In genomic region chr2:103832899-103833298, GRCm38 (mm10) we compare ENCODE assay signal across 24 mouse cellular contexts. TPM values are rescaled to one million over a fixed set of nuclear protein-coding genes. Genes with fewer than 3 reads are reported as not detected.
A peak's percentile ranks its signal among the peaks of the same experiment; 100 is the strongest.
DNase-seq lines count a peak whose midpoint lies in the region; ATAC-seq and TF ChIP-seq lines count a peak whose summit lies in the region.
"Had no signal": no experiment of that assay in that cellular context is flagged by ENCODE, and none has a peak within 500 bp of the region (broad histone marks: within the 10 kb centered on the region; RNA-seq: fewer than 3 reads in every experiment).

No protein-coding gene starts in this region.

- WGBS in kidney, adult 2 months, result 42% methylated on average over 5 of the region's 5 CpGs
- 49% methylated on average over 5 of the region's 5 CpGs for WGBS in liver, embryonic 15.5 days (ENCODE audit: insufficient replicate concordance)

- no peak for ATAC-seq in megakaryocyte, adult 5-6 weeks (ENCODE audit: poor library complexity, severe bottlenecking)
- ATAC-seq in liver, embryonic 15.5 days (ENCODE audit: insufficient read depth), result peak; percentile 74
- ATAC-seq: forebrain, embryonic 16.5 days; hindbrain, postnatal 0 days; intestine, embryonic 15.5 days; midbrain, embryonic 13.5 days; Patski had no signal

- no peak overlapping the region for H3K27ac ChIP-seq in kidney, adult 2 months (ENCODE audit: insufficient read depth, low read depth, low read length)
- H3K27ac ChIP-seq in liver, embryonic 15.5 days (replicated peaks), result no peak overlapping the region
- H3K27ac ChIP-seq: hindbrain, embryonic 12.5 days; hindbrain, postnatal 0 days; intestine, embryonic 15.5 days; limb, embryonic 10.5 days; limb, embryonic 15.5 days; midbrain, embryonic 13.5 days; neural tube, embryonic 13.5 days had no signal

- no peak for TF ChIP-seq POLR2A in kidney, adult 2 months (IDR thresholded peaks at IDR 0.05; ENCODE audit: low read depth, low read length)

- H3K4me1 ChIP-seq in kidney, adult 2 months (ENCODE audit: control insufficient read depth, insufficient read depth, low read length), result no peaks in the 10 kb centered on the region
- H3K4me1 ChIP-seq in megakaryocyte, embryonic 14.5 days, result peaks cover 37% of the 10 kb centered on the region
- H3K4me1 ChIP-seq in liver, embryonic 15.5 days (replicated peaks), result no peaks in the 10 kb centered on the region
- H3K4me1 ChIP-seq: intestine, embryonic 15.5 days had no signal

- no peak overlapping the region for H3K9ac ChIP-seq in liver, embryonic 15.5 days
- H3K9ac ChIP-seq: hindbrain, embryonic 12.5 days; intestine, embryonic 15.5 days; limb, embryonic 15.5 days; midbrain, embryonic 13.5 days; neural tube, embryonic 13.5 days had no signal

- DNase-seq in kidney, adult 2 months, result peak; percentile 34
- DNase-seq in kidney, adult 9 months, result no peak
- no peak for DNase-seq in layer of hippocampus, adult 8-10 months (ENCODE audit: low spot score in 2 of 2)
- DNase-seq in heart, adult 11 months, result no peak
- DNase-seq: adrenal gland, postnatal 10 days; cerebellum, adult 8-10 months; gastrocnemius, postnatal 10 days; heart, postnatal 36 days; layer of hippocampus, adult 9-11 months; lung, postnatal 36 days had no signal

- no peaks in the 10 kb centered on the region for H3K27me3 ChIP-seq in kidney, adult 2 months (replicated peaks; ENCODE audit: control insufficient read depth, insufficient read depth, low read length)
- H3K27me3 ChIP-seq in megakaryocyte, embryonic 14.5 days (replicated peaks), result no peaks in the 10 kb centered on the region
- no peaks in the 10 kb centered on the region for H3K27me3 ChIP-seq in liver, embryonic 15.5 days
- H3K27me3 ChIP-seq: hindbrain, embryonic 12.5 days; intestine, embryonic 15.5 days; limb, embryonic 15.5 days; midbrain, embryonic 13.5 days; neural tube, embryonic 13.5 days had no signal

- no peaks in the 10 kb centered on the region for H3K9me3 ChIP-seq in megakaryocyte, embryonic 14.5 days
- H3K9me3 ChIP-seq in liver, embryonic 15.5 days (replicated peaks), result no peaks in the 10 kb centered on the region
- H3K9me3 ChIP-seq: hindbrain, embryonic 12.5 days; intestine, embryonic 15.5 days; limb, embryonic 10.5 days; limb, embryonic 15.5 days; midbrain, embryonic 13.5 days; neural tube, embryonic 13.5 days had no signal

- no peak for TF ChIP-seq CTCF in kidney, adult 2 months (conservative IDR thresholded peaks at IDR 0.05; ENCODE audit: insufficient read depth, insufficient read length, low read depth, low read length)

- no peak overlapping the region for H3K4me2 ChIP-seq in liver, embryonic 15.5 days
- H3K4me2 ChIP-seq: heart, embryonic 11.5 days; hindbrain, embryonic 12.5 days; intestine, embryonic 15.5 days; limb, embryonic 15.5 days; midbrain, embryonic 13.5 days; neural tube, embryonic 13.5 days had no signal

- no peaks in the 10 kb centered on the region for H3K36me3 ChIP-seq in kidney, adult 2 months (ENCODE audit: control insufficient read depth, insufficient read depth, low read length)
- no peaks in the 10 kb centered on the region for H3K36me3 ChIP-seq in megakaryocyte, embryonic 14.5 days (replicated peaks; ENCODE audit: low read length)
- H3K36me3 ChIP-seq in liver, embryonic 15.5 days (replicated peaks), result no peaks in the 10 kb centered on the region
- H3K36me3 ChIP-seq: hindbrain, embryonic 12.5 days; intestine, embryonic 15.5 days; limb, embryonic 10.5 days; limb, embryonic 15.5 days; midbrain, embryonic 13.5 days; neural tube, embryonic 13.5 days had no signal

- no peak overlapping the region for H3K4me3 ChIP-seq in kidney, adult 2 months (ENCODE audit: insufficient read depth, low read depth, low read length)
- H3K4me3 ChIP-seq in megakaryocyte, embryonic 14.5 days (replicated peaks), result peak overlapping the region; percentile 31
- H3K4me3 ChIP-seq in liver, embryonic 15.5 days (replicated peaks), result no peak overlapping the region
- H3K4me3 ChIP-seq: erythroblast, embryonic 14.5 days; hindbrain, embryonic 12.5 days; intestine, embryonic 15.5 days; limb, embryonic 10.5 days; limb, embryonic 15.5 days; midbrain, embryonic 13.5 days; neural tube, embryonic 13.5 days had no signal

RNA-seq across cellular contexts. Expression of gene Caprin1, which starts 35.5 kb away (rescaled TPM):
- polyA plus RNA-seq in kidney, adult 2 months (2012; rRNA removed), result 100 and 120 TPM in 2 replicates
- polyA plus RNA-seq in megakaryocyte, embryonic 14.5 days (2012; ENCODE audit: insufficient read depth, low replicate concordance), result 59.6 and 72.0 TPM in 2 replicates
- total RNA-seq in megakaryocyte, adult 5-6 weeks (2015), result 209 and 211 TPM in 2 replicates
- total RNA-seq in megakaryocyte, adult 5-6 weeks (2017), result 242 and 276 TPM in 2 replicates
- 110 and 112 TPM in 2 replicates for polyA plus RNA-seq in liver, embryonic 15.5 days (2015; fragmentation: Nextera tagmentation; extraction: Ambion mirVana)
- 100 to 1,000 TPM; 280 to 296 (median 288) TPM for total RNA-seq in layer of hippocampus, adult 8-10 months (2022)
